Mouse (Mus musculus) embryonic fibroblast, embryonic 13.5 days (primary cell): ENCODE results near the gene Endou.

ENCODE experiments used
- CTCF ChIP-seq: IDR thresholded peaks from 2 replicates; pipeline ENCODE4 v1.5.1; 2011; ENCODE audit warnings: mild to moderate bottlenecking, control low read depth, low read length, moderate library complexity, borderline replicate concordance; ENCODE audit not compliant: insufficient read depth
- POLR2A ChIP-seq: IDR thresholded peaks from 2 replicates; pipeline ENCODE4 v1.6.1; 2011; ENCODE audit warnings: low read depth, mild to moderate bottlenecking, control low read depth, low read length, moderate library complexity

DNA sequence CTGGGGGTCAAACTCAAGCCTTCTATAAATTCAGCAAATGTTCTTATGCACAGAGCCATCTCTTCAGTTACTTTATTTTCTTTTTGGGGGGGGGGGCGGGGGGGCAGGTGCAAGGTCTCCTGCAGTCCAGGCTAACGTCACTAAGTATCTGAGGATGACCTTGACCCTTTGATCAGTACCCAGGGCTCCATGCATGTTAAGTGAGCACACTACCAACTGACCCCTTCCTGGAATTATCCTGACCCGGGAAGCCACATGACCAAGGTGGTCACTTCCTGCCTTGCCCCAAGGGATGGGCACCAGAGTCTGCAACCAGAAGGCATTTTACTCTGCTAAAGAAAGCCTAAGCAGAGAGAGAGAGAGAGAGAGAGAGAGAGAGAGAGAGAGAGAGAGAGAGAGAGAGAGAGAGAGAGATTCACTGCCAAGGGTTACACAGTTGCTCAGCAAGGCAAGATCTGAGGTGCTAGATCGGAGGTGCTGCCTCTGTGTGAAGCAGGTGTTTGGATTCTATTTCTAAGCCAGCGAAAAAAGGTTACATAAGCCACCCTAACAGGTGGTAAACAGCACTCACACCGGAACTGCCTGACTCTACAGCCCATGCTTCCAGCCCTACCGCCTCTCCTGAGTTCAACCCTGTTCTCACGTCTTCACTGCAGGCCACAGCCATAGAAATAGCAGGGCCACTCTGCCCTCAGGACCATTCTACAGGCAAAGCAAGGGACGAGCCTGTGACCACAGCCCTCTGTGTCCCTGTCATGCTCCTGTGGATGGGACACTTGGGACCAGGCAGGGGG, 32.3 kb upstream of the Endou start:
- no peak for TF ChIP-seq CTCF
- TF ChIP-seq POLR2A = no peak
